Mouse (Mus musculus) olfactory bulb, adult 2 months (tissue): ENCODE results near the gene Nrg3. TPM values are rescaled to one million over a fixed set of nuclear protein-coding genes. Genes with fewer than 3 reads are reported as not detected.

Experiments used
- H3K27ac ChIP-seq: fragments of 200-500 bp; 2 replicates; pipeline ENCODE4 v1.5.1; 2012; ENCODE audit warnings: low read depth, low read length; ENCODE audit not compliant: insufficient read depth
- H3K4me1 ChIP-seq: fragments of 200-500 bp; 2 replicates; pipeline ENCODE4 v1.6.1; 2012; ENCODE audit warnings: low read length; ENCODE audit not compliant: control insufficient read depth, insufficient read depth
- H3K4me3 ChIP-seq: fragments of 200-500 bp; 2 replicates; pipeline ENCODE4 v1.5.1; 2012; ENCODE audit warnings: mild to moderate bottlenecking, low read depth, low read length, moderate library complexity; ENCODE audit not compliant: insufficient read depth
- CTCF ChIP-seq: fragments of 200-500 bp; IDR thresholded peaks from 2 replicates; pipeline ENCODE4 v1.5.1; 2012; ENCODE audit warnings: low read depth, mild to moderate bottlenecking, low read length, moderate library complexity; ENCODE audit not compliant: insufficient read depth
- POLR2A ChIP-seq: fragments of 200-500 bp; IDR thresholded peaks from 2 replicates; pipeline ENCODE4 v1.6.1; 2012; ENCODE audit warnings: mild to moderate bottlenecking, low read depth, low read length, moderate library complexity; ENCODE audit not compliant: insufficient read depth
- WGBS: fragments of 180-500 bp; shearing (Covaris S2); methylation state at CpG from one replicate; pipeline ENCODE4 v1.1.7; 2018; 5-methylcytosine and 5-hydroxymethylcytosine counted together
- polyA plus RNA-seq: library from polyadenylated mRNA; stranded (reverse); fragments of >200 nt; gene quantifications from 2 replicates; pipeline ENCODE4 v1.2.4, GENCODE M21; 2012; ENCODE audit warnings: low replicate concordance; ENCODE audit not compliant: missing spikeins, insufficient read depth, insufficient read length

The Nrg3 gene
- polyA plus RNA-seq, 1 experiment = not detected

GRCm38 (mm10) chr14:39109566-39109965 lies 363.3 kb downstream of the Nrg3 start:
- Histone ChIP-seq H3K27ac (no peak overlapping the region), H3K4me1 (no peaks in the 10 kb centered on the region), H3K4me3 (no peak overlapping the region)
- TF ChIP-seq POLR2A = no peak
- TF ChIP-seq CTCF = no peak
- 76% methylated on average over 3 of the region's 3 CpGs for WGBS

GRCm38 (mm10) chr14:39106776-39107175 lies 366.1 kb downstream of the Nrg3 start:
- H3K27ac ChIP-seq = no peak overlapping the region
- TF ChIP-seq CTCF = no peak
- TF ChIP-seq POLR2A = no peak
- whole genome bisulfite sequencing = 77% methylated on average over 3 of the region's 3 CpGs

GRCm38 (mm10) chr14:39095219-39095618 lies 377.7 kb downstream of the Nrg3 start:
- WGBS = 47% methylated on average over 1 of the region's 1 CpGs
- TF ChIP-seq CTCF (no peak), POLR2A (no peak)
- no peak overlapping the region for H3K27ac ChIP-seq
- no peak overlapping the region for H3K4me3 ChIP-seq
- no peaks in the 10 kb centered on the region for H3K4me1 ChIP-seq

More at GRCm38 (mm10) chr14:39106776-39107175, 366.1 kb downstream of the Nrg3 start:
- Histone ChIP-seq H3K4me1 (no peaks in the 10 kb centered on the region), H3K4me3 (no peak overlapping the region)

- TF ChIP-seq CTCF = no peak
- TF ChIP-seq POLR2A = no peak
- H3K4me1 ChIP-seq = no peaks in the 10 kb centered on the region
- H3K4me3 ChIP-seq = no peak overlapping the region
- 82% methylated on average over 1 of the region's 1 CpGs for WGBS
- H3K27ac ChIP-seq = no peak overlapping the region
Measured at GRCm38 (mm10) chr14:39079461-39079860, 393.4 kb downstream of the Nrg3 start.

GRCm38 (mm10) chr14:39051542-39051941 lies 421.3 kb downstream of the Nrg3 start:
- H3K27ac ChIP-seq = no peak overlapping the region
- WGBS = 94% methylated on average over 2 of the region's 2 CpGs
- TF ChIP-seq CTCF (no peak), POLR2A (no peak)
- H3K4me3 ChIP-seq = no peak overlapping the region
- no peaks in the 10 kb centered on the region for H3K4me1 ChIP-seq

- no peak overlapping the region for H3K27ac ChIP-seq
- H3K4me1 ChIP-seq = peaks cover 2% of the 10 kb centered on the region; the same call in 1 of the 2 replicates
- no peak overlapping the region for H3K4me3 ChIP-seq
- TF ChIP-seq POLR2A (no peak), CTCF (no peak)
- WGBS = 82% methylated on average over 2 of the region's 2 CpGs
Measured at GRCm38 (mm10) chr14:39049021-39049420, 423.9 kb downstream of the Nrg3 start.

GRCm38 (mm10) chr14:39044290-39044689 lies 428.6 kb downstream of the Nrg3 start:
- H3K4me1 ChIP-seq = peaks cover 2% of the 10 kb centered on the region; the same call in 1 of the 2 replicates
- 46% methylated on average over 1 of the region's 1 CpGs for WGBS
- no peak overlapping the region for H3K27ac ChIP-seq
- TF ChIP-seq CTCF = no peak
- no peak for TF ChIP-seq POLR2A
- H3K4me3 ChIP-seq = no peak overlapping the region

GRCm38 (mm10) chr14:39043793-39044192 lies 429.1 kb downstream of the Nrg3 start:
- TF ChIP-seq CTCF = no peak
- TF ChIP-seq POLR2A = no peak
- no peak overlapping the region for H3K4me3 ChIP-seq
- H3K4me1 ChIP-seq = peaks cover 4% of the 10 kb centered on the region; the same call in 1 of the 2 replicates
- 40% methylated on average over 3 of the region's 3 CpGs for WGBS
- H3K27ac ChIP-seq = no peak overlapping the region

GRCm38 (mm10) chr14:39043384-39043783 lies 429.5 kb downstream of the Nrg3 start:
- TF ChIP-seq POLR2A = no peak
- no peak for TF ChIP-seq CTCF
- Histone ChIP-seq H3K27ac (no peak overlapping the region), H3K4me1 (peaks cover 4% of the 10 kb centered on the region; the same call in 1 of the 2 replicates), H3K4me3 (no peak overlapping the region)
- 52% methylated on average over 5 of the region's 5 CpGs for WGBS

GRCm38 (mm10) chr14:39039046-39039445 lies 433.8 kb downstream of the Nrg3 start:
- TF ChIP-seq POLR2A (no peak), CTCF (no peak)
- Histone ChIP-seq H3K4me1 (peaks cover 2% of the 10 kb centered on the region; the same call in 1 of the 2 replicates), H3K27ac (no peak overlapping the region), H3K4me3 (no peak overlapping the region)
- 62% methylated on average over 1 of the region's 1 CpGs for WGBS
